Mouse (Mus musculus): ENCODE results near the gene Sept3. TPM values are rescaled to one million over a fixed set of nuclear protein-coding genes. Genes with fewer than 3 reads are reported as not detected.

Sept3 gene
- polyA plus RNA-seq, 1 experiment from 2014 or later, result 359 TPM

DNA sequence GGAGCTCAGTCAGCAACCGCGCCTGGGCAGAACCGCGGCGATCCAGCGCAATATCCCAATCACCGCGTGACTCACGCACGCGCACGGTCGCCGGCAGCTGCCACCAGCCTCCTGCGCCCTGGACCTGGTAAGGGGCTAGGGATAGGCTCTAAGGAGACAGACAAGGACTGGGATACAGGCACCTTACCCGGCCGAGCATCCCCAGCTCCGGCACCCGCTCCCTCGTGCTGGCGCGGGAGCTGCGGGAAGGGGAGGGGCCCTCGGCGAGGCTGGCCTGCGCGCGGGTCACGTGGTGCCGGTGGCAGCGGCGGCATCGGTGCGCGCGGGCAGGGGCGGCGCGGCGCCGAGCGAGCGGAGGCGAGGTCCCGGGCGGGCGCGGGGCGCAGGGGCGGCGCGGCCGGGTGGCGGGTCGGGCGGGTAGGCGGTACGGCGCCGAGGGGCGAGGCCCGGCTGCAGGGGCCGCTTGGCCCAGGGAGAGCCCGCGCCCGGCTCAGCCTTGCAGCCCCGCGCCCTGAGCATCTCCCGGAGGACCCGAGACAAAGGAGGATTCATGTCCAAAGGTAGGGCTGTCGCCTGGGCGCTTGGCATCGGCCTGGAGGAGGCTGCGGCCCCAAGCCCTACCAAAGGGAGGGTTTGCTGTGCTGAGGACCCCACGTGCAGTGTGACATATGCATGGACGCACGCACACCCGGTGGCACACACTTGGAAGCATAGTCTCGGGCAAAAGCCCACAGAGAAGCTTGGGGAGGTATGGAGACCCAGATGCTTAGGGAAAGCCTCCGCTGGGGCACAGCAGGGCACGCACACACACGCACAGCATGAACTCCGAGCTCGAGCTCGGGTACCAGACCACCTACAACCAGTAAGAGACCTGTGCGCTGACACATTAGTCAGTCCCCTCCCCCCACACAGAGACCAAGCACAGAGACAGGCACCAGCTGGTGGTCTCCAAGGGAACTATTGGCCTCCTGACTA lies 521 bp downstream of the Sept3 start:
- under 1% methylated on average over 80 of the region's 86 CpGs for WGBS
- peak overlapping the region; percentile 99 for H3K27ac ChIP-seq (replicated peaks)
- H3K4me1 ChIP-seq (replicated peaks), result peaks cover 55% of the 10 kb centered on the region
- H3K36me3 ChIP-seq, result peaks cover 21% of the 10 kb centered on the region
- no peaks in the 10 kb centered on the region for H3K9me3 ChIP-seq
- peaks cover 16% of the 10 kb centered on the region for H3K27me3 ChIP-seq
- H3K4me3 ChIP-seq, result peak overlapping the region; percentile 86
- peak overlapping the region; percentile 97 for H3K9ac ChIP-seq
- ATAC-seq (ENCODE audit: low read depth), result peak; percentile 78
- H3K4me2 ChIP-seq, result peak overlapping the region; percentile 85

DNA sequence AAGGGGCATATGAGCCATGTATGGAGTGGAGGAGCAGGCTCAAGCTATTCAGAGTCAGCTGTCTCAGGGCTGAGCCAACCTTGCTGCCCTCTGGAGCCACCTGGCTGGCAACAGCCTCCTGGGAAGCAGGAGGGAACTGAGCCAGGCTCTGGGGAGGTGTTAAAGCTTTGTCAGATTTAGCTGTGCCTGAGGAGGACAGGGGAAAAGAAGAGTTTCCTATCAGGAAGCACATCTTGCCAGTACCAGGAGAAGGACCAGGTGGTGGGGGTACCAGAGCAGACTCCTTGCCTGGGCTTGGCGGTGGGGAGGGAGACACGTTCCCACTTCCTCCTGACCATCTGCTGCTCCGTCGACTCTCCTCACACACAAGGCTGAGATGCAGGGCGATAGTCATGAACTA lies 2.9 kb downstream of the Sept3 start:
- H3K36me3 ChIP-seq, result peaks cover 42% of the 10 kb centered on the region
- peak overlapping the region; percentile 86 for H3K4me3 ChIP-seq
- peak overlapping the region; percentile 85 for H3K4me2 ChIP-seq
- peak overlapping the region; percentile 97 for H3K9ac ChIP-seq
- no peak overlapping the region; the same call in 1 of the 2 replicates for H3K27ac ChIP-seq (replicated peaks)
- H3K4me1 ChIP-seq (replicated peaks), result peaks cover 38% of the 10 kb centered on the region
- H3K9me3 ChIP-seq, result no peaks in the 10 kb centered on the region
- WGBS, result 62% methylated on average over 5 of the region's 5 CpGs
- no peak for ATAC-seq (ENCODE audit: low read depth)
- peaks cover 12% of the 10 kb centered on the region for H3K27me3 ChIP-seq

DNA sequence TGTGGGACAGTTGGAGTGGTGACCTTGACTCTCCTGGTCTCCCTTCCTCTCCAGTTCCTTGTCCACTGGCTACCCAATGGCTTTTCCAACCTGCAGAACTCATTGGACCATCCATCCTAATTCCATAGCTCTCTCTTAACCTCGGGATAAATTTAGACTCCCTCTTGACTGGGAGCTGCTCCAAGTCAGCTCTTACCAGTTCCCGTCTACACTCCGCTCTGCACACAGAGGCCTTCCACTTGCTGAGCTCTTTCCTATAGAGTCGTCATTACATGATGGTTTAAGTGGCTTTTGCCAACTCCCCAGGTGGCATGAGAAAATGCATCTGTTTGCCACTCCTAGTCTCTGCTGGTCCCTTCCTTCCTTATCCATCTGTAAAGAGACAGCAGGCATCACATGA lies 5.9 kb downstream of the Sept3 start:
- H3K4me3 ChIP-seq, result no peak overlapping the region
- H3K4me2 ChIP-seq, result no peak overlapping the region
- no peak overlapping the region for H3K27ac ChIP-seq (replicated peaks)
- H3K9me3 ChIP-seq, result no peaks in the 10 kb centered on the region
- no peaks in the 10 kb centered on the region for H3K27me3 ChIP-seq
- ATAC-seq (ENCODE audit: low read depth), result no peak
- H3K36me3 ChIP-seq, result peaks cover 72% of the 10 kb centered on the region
- H3K9ac ChIP-seq, result no peak overlapping the region
- peaks cover 26% of the 10 kb centered on the region for H3K4me1 ChIP-seq (replicated peaks)
- WGBS, result 81% methylated on average over 4 of the region's 4 CpGs

DNA sequence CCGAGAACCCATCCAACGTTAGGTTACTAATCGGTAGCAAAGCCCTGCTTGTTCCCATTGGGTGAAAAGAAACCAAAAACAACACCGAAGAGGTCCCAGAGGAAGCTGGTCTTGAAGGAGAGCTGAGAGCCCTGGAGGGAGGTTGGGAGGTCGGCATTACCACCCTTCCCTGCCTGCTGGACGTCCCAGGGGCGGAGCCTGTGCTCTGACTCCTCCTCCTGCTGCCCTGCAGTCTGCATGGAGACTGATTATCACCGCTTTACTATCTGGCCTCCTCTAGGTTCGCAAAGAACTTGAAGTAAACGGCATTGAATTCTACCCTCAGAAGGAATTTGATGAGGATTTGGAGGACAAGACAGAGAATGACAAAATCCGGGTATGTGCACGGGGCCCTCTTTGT lies 11.5 kb downstream of the Sept3 start:
- H3K9me3 ChIP-seq, result no peaks in the 10 kb centered on the region
- no peak overlapping the region for H3K9ac ChIP-seq
- ATAC-seq (ENCODE audit: low read depth), result no peak
- no peaks in the 10 kb centered on the region for H3K27me3 ChIP-seq
- H3K4me2 ChIP-seq, result no peak overlapping the region
- H3K4me1 ChIP-seq (replicated peaks), result no peaks in the 10 kb centered on the region
- no peak overlapping the region for H3K4me3 ChIP-seq
- H3K36me3 ChIP-seq, result peaks cover 96% of the 10 kb centered on the region
- 73% methylated on average over 12 of the region's 12 CpGs for WGBS
- no peak overlapping the region for H3K27ac ChIP-seq (replicated peaks)

GRCm38 (mm10) chr15:82290252-82290651 lies 15.6 kb downstream of the Sept3 start:
- 70% methylated on average over 7 of the region's 7 CpGs for WGBS
- Histone ChIP-seq H3K9me3 (no peaks in the 10 kb centered on the region), H3K36me3 (peaks cover 78% of the 10 kb centered on the region), H3K4me1 (replicated peaks) (peaks cover 28% of the 10 kb centered on the region), H3K9ac (no peak overlapping the region), H3K27ac (replicated peaks) (no peak overlapping the region), H3K4me3 (no peak overlapping the region), H3K27me3 (no peaks in the 10 kb centered on the region), H3K4me2 (no peak overlapping the region)
- ATAC-seq (ENCODE audit: low read depth), result no peak

- ATAC-seq (ENCODE audit: low read depth), result peak; percentile 53
- H3K4me2 ChIP-seq, result peak overlapping the region; percentile 33
- H3K4me1 ChIP-seq (replicated peaks), result peaks cover 28% of the 10 kb centered on the region
- H3K9me3 ChIP-seq, result no peaks in the 10 kb centered on the region
- peak overlapping the region; percentile 38; the same call in 1 of the 2 replicates for H3K9ac ChIP-seq
- no peak overlapping the region; the same call in 1 of the 2 replicates for H3K4me3 ChIP-seq
- no peaks in the 10 kb centered on the region for H3K27me3 ChIP-seq
- H3K27ac ChIP-seq (replicated peaks), result peak overlapping the region; percentile 78
- peaks cover 52% of the 10 kb centered on the region for H3K36me3 ChIP-seq
- WGBS, result 11% methylated on average over 5 of the region's 5 CpGs
These were observed 18.2 kb downstream of the Sept3 start for GRCm38 (mm10) chr15:82292851-82293250.

DNA sequence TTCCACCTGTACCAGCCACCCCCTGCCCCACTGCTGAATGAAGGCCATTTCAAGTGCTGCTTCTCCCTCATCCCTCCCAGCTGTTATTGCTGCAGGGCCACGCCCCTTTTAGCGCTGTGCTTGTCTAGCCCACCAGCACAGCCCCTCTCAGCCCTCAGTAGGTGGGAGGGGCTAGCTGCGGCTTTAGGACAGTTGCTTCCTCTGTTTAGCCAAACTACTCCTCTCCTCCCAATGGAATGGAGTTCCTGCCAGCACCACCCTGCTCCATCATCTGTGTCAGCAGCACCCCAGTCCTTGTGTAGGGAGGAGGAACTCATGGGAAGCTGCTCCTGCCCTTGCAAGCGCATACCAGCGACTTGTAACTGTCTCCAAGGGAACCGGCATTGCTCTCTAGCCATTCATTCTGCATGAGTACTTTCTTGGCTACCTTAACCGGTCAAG lies 18.6 kb downstream of the Sept3 start:
- Histone ChIP-seq H3K9me3 (no peaks in the 10 kb centered on the region), H3K36me3 (peaks cover 47% of the 10 kb centered on the region), H3K27me3 (no peaks in the 10 kb centered on the region), H3K4me3 (no peak overlapping the region; the same call in 1 of the 2 replicates), H3K9ac (peak overlapping the region; percentile 38; the same call in 1 of the 2 replicates), H3K4me2 (peak overlapping the region; percentile 33), H3K4me1 (replicated peaks) (peaks cover 28% of the 10 kb centered on the region), H3K27ac (replicated peaks) (peak overlapping the region; percentile 78)
- WGBS, result 1% methylated on average over 7 of the region's 7 CpGs
- peak; percentile 92 for ATAC-seq (ENCODE audit: low read depth)

GRCm38 (mm10) chr15:82294059-82294458 lies 19.4 kb downstream of the Sept3 start:
- Histone ChIP-seq H3K4me1 (replicated peaks) (peaks cover 28% of the 10 kb centered on the region), H3K4me3 (no peak overlapping the region), H3K36me3 (peaks cover 39% of the 10 kb centered on the region), H3K4me2 (no peak overlapping the region), H3K27me3 (no peaks in the 10 kb centered on the region), H3K9ac (no peak overlapping the region), H3K27ac (replicated peaks) (peak overlapping the region; percentile 78), H3K9me3 (no peaks in the 10 kb centered on the region)
- WGBS, result 39% methylated on average over 8 of the region's 8 CpGs
- peak; percentile 38; the same call in 1 of the 2 replicates for ATAC-seq (ENCODE audit: low read depth)

- no peak within 1 kb of the TSS for H3K9ac ChIP-seq
- no peak for ATAC-seq (ENCODE audit: low read depth)
- peak within 1 kb of the TSS; percentile 7; the same call in 1 of the 2 replicates for H3K4me2 ChIP-seq
- no peak within 1 kb of the TSS for H3K4me3 ChIP-seq
- no peaks in the 10 kb centered on the region for H3K27me3 ChIP-seq
- WGBS, result 62% methylated on average over 39 of the region's 39 CpGs
- no peak within 1 kb of the TSS for H3K27ac ChIP-seq (replicated peaks)
- H3K4me1 ChIP-seq (replicated peaks), result peaks cover 8% of the 10 kb centered on the region
- no peaks in the 10 kb centered on the region for H3K9me3 ChIP-seq
- no peaks in the 10 kb centered on the region for H3K36me3 ChIP-seq
These were observed 24.3 kb downstream of the Sept3 start, which contains the start of gene Wbp2nl for GRCm38 (mm10) chr15:82298764-82299561. TSS of gene Wbp2nl (plus strand) at chr15:82298954.

GRCm38 (mm10) chr15:82307107-82307506 lies 32.4 kb downstream of the Sept3 start:
- no peak overlapping the region for H3K4me2 ChIP-seq
- no peak for ATAC-seq (ENCODE audit: low read depth)
- H3K27me3 ChIP-seq, result no peaks in the 10 kb centered on the region
- 81% methylated on average over 3 of the region's 3 CpGs for whole genome bisulfite sequencing
- H3K36me3 ChIP-seq, result no peaks in the 10 kb centered on the region
- H3K9me3 ChIP-seq, result no peaks in the 10 kb centered on the region
- H3K4me1 ChIP-seq (replicated peaks), result no peaks in the 10 kb centered on the region
- no peak overlapping the region for H3K9ac ChIP-seq
- H3K4me3 ChIP-seq, result no peak overlapping the region
- no peak overlapping the region for H3K27ac ChIP-seq (replicated peaks)

DNA sequence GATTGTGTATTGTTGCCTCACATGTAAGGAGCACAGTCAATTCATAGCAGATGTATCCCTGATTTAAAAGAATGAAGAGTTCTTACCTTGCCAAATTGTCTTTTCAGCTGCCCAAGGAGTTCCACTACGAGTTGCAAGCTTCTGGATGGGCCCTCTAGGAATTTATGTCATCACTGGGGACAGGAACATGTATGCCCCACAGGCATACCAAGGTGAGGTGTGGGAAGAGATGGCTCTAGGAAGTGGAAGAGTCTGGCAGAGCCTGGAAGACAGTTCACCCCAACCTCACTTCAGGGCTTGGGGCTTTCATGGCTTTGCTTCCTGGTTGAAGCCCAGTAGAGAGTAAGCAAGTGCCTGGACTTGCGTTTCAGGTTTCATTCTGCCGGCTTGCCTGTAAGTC lies 33.7 kb downstream of the Sept3 start:
- Histone ChIP-seq H3K27me3 (no peaks in the 10 kb centered on the region), H3K4me2 (no peak overlapping the region), H3K9me3 (no peaks in the 10 kb centered on the region), H3K36me3 (no peaks in the 10 kb centered on the region), H3K27ac (replicated peaks) (no peak overlapping the region), H3K9ac (no peak overlapping the region), H3K4me1 (replicated peaks) (no peaks in the 10 kb centered on the region), H3K4me3 (no peak overlapping the region)
- 80% methylated on average over 3 of the region's 3 CpGs for WGBS
- ATAC-seq (ENCODE audit: low read depth), result no peak

- no peak overlapping the region for H3K9ac ChIP-seq
- no peak overlapping the region for H3K4me3 ChIP-seq
- H3K9me3 ChIP-seq, result no peaks in the 10 kb centered on the region
- 87% methylated on average over 6 of the region's 6 CpGs for WGBS
- H3K36me3 ChIP-seq, result no peaks in the 10 kb centered on the region
- no peak overlapping the region for H3K27ac ChIP-seq (replicated peaks)
- no peak for ATAC-seq (ENCODE audit: low read depth)
- no peak overlapping the region for H3K4me2 ChIP-seq
- no peaks in the 10 kb centered on the region for H3K27me3 ChIP-seq
- H3K4me1 ChIP-seq (replicated peaks), result no peaks in the 10 kb centered on the region; the same call in 1 of the 2 replicates
These were observed 43.1 kb downstream of the Sept3 start for GRCm38 (mm10) chr15:82317839-82318238.
